Mouse (Mus musculus) C2C12 (cell line): ENCODE measurements around the gene Sf1. TPM values are rescaled to one million over a fixed set of nuclear protein-coding genes. Genes with fewer than 3 reads are reported as not detected.

ENCODE experiments used
- H3K27me3 ChIP-seq: one replicate; pipeline ENCODE4 v1.6.1; 2011; ENCODE audit not compliant: control insufficient read depth, insufficient read depth, insufficient read length
- H3K36me3 ChIP-seq: one replicate; pipeline ENCODE4 v1.6.1; 2011; ENCODE audit not compliant: control insufficient read depth, insufficient read depth
- H3K4me3 ChIP-seq: one replicate; pipeline ENCODE4 v1.5.1; 2011; ENCODE audit warnings: mild to moderate bottlenecking, control low read depth; ENCODE audit not compliant: poor library complexity, insufficient read depth, severe bottlenecking
- H3K79me2 ChIP-seq: one replicate; pipeline ENCODE4 v1.6.1; 2011; ENCODE audit not compliant: control insufficient read depth, insufficient read depth
- H3K79me3 ChIP-seq: one replicate; pipeline ENCODE4 v1.6.1; 2011; ENCODE audit warnings: low read depth, control low read depth
- H3ac ChIP-seq: one replicate; pipeline ENCODE3; 2011; ENCODE audit warnings: low read depth; ENCODE audit not compliant: control insufficient read depth, insufficient read length
- CEBPB ChIP-seq: IDR thresholded peaks from one replicate; pipeline ENCODE4 v1.6.1; 2011; ENCODE audit warnings: low read depth, mild to moderate bottlenecking, control low read depth, moderate library complexity
- CTCF ChIP-seq: IDR thresholded peaks from one replicate; pipeline ENCODE4 v1.5.1; 2011; ENCODE audit not compliant: control insufficient read depth, insufficient read depth, insufficient read length
- FOSL1 ChIP-seq: IDR thresholded peaks from one replicate; pipeline ENCODE4 v1.8.0; 2011; ENCODE audit warnings: mild to moderate bottlenecking, low read length; ENCODE audit not compliant: poor library complexity, insufficient read depth, severe bottlenecking
- MAX ChIP-seq: IDR thresholded peaks from one replicate; pipeline ENCODE4 v1.6.1; 2011; ENCODE audit warnings: mild to moderate bottlenecking, control low read depth
- MYOD1 ChIP-seq: IDR thresholded peaks from one replicate; pipeline ENCODE4 v1.6.1; 2011; ENCODE audit warnings: low read depth; ENCODE audit not compliant: control insufficient read depth, insufficient read length
- MYOG ChIP-seq: IDR thresholded peaks from one replicate; pipeline ENCODE4 v1.6.1; 2011; ENCODE audit not compliant: control insufficient read depth, insufficient read length; ENCODE audit errors: extremely low read depth
- USF1 ChIP-seq: IDR thresholded peaks from one replicate; pipeline ENCODE4 v1.6.1; 2011; ENCODE audit warnings: low read depth, mild to moderate bottlenecking, control low read depth, moderate library complexity
- polyA plus RNA-seq: library from polyadenylated mRNA; unstranded; fragments of >200 nt; fragmentation: generic; extraction: Trizol; gene quantifications from one replicate; pipeline ENCODE4 v1.2.1, GENCODE M21; 2012; ENCODE audit warnings: missing spikeins

Sf1 gene
- polyA plus RNA-seq, 1 experiment, result 138 TPM

DNA sequence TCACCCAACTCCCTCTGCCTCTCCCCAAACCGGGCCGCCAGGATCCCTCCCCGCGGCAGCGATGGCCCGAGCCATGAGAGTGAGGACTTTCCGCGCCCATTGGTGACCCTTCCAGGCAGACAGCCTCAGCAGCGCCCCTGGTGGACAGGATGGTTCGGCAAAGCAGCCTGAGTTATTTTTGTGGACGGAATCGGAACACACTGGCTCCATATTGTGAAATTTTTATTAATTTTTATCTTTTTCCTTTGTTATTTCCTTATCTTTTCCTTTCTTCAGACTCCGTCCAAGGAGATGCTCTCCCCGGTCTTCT lies 12.7 kb downstream of the Sf1 start:
- Histone ChIP-seq H3K36me3 (peaks cover 92% of the 10 kb centered on the region), H3ac (no peak overlapping the region), H3K4me3 (no peak overlapping the region), H3K79me2 (peaks cover 59% of the 10 kb centered on the region), H3K79me3 (peaks cover 20% of the 10 kb centered on the region), H3K27me3 (no peaks in the 10 kb centered on the region)
- TF ChIP-seq CTCF (peak; percentile 20), MYOG (no peak)

DNA sequence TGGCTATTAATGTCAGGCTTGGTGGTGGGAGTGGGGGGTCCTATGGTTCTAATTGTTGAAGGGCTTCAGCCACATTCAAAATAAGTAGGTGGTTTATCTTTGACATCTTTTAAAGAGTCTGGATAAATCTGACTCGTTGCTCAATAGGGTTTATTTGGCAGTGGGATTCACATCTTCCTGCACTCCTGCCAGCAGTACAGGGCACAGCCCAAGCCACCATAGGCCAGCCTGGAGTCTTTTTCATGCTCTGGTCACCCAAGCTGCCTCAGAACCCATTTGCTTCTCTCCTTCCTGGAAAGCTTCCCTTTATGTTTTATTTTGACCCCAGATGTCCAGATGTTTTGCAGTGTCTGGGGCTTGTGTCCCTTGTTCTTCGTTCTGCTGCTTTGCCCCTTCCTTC lies 13.2 kb downstream of the Sf1 start:
- Histone ChIP-seq H3K79me3 (peaks cover 20% of the 10 kb centered on the region), H3K27me3 (no peaks in the 10 kb centered on the region), H3ac (no peak overlapping the region), H3K36me3 (peaks cover 87% of the 10 kb centered on the region), H3K4me3 (no peak overlapping the region), H3K79me2 (peaks cover 57% of the 10 kb centered on the region)
- no peak for TF ChIP-seq MYOD1
- TF ChIP-seq USF1, result no peak
- no peak for TF ChIP-seq CEBPB
- TF ChIP-seq MAX, result no peak
- no peak for TF ChIP-seq FOSL1
- no peak for TF ChIP-seq CTCF
- no peak for TF ChIP-seq MYOG

DNA sequence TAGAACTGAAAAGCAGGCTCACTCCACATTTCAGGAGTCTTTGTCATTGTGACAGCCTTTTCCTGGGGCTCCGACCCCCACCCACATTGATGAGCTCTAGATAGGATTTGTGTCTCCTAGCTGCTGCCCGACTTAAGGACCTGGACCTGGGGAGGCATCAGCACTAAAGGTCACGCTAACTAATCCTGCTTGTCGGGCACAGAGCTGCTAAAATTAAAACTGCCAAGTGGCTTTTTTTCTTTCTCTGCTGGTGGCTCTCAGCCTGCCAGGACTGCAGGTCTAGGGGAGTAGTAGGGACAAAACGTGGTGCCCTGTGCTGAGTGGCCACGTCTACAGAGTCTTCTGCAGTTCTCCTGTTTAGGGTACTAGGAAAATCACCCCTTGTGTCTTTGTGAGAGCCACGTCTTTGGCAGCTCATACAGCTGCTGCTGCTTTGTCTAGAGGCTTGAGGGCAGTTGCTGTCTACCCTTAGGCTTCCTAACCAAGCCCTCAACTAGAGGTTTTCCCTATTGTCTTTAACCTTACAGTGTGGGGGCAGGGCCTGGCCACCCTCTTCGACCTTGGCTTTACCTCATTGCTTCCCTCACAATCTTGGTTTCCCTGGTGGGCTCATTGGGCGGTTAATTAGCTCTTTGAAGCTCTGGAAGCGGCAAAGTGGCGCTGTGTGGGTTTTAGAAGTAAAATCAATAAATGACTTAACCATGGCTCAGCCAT lies 14.0 kb downstream of the Sf1 start:
- Histone ChIP-seq H3K79me3 (peaks cover 20% of the 10 kb centered on the region), H3K79me2 (peaks cover 48% of the 10 kb centered on the region), H3K27me3 (no peaks in the 10 kb centered on the region), H3ac (no peak overlapping the region), H3K4me3 (no peak overlapping the region), H3K36me3 (peaks cover 79% of the 10 kb centered on the region)
- TF ChIP-seq FOSL1 (no peak), CTCF (no peak), MAX (no peak), MYOD1 (no peak)

DNA sequence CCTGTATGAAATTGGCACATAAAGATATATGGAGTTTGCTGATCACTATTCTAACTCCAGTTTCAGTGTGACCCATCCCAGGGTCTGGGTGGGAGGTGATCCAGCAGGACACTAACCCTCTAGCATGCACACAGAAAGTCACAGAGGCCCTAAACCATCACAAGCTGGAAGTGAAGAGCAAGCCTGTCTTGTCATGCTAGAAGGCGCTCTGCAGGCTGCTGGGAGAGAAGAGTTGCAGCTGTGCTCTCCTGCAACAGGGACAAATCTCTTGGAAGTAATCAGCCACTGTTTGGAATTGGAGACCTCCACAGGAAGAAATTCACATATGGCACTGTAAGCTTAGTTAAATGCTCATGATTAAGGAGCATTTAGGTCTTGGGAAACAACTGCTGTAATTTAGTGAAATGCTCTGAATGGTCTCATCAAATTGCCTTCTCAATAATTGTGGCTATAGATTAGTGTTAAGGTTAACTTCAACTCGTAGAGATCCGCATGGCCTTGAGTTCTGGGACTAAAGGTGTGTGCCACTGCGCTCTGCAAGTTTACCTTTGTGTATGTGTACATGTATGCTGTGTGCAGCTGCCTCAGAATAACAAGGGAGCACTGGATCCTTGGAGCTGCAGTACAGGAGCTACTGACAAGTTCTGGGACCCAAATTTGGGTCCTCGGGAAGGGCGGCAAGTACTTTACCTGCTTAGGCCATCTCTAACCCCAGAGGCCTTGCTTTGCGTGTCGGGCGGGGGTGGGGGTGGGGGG lies 17.1 kb downstream of the Sf1 start:
- Histone ChIP-seq H3ac (no peak overlapping the region), H3K36me3 (peaks cover 50% of the 10 kb centered on the region), H3K79me3 (peaks cover 2% of the 10 kb centered on the region), H3K27me3 (no peaks in the 10 kb centered on the region), H3K79me2 (peaks cover 21% of the 10 kb centered on the region), H3K4me3 (no peak overlapping the region)
- TF ChIP-seq CEBPB, result no peak
- TF ChIP-seq MYOG, result no peak

DNA sequence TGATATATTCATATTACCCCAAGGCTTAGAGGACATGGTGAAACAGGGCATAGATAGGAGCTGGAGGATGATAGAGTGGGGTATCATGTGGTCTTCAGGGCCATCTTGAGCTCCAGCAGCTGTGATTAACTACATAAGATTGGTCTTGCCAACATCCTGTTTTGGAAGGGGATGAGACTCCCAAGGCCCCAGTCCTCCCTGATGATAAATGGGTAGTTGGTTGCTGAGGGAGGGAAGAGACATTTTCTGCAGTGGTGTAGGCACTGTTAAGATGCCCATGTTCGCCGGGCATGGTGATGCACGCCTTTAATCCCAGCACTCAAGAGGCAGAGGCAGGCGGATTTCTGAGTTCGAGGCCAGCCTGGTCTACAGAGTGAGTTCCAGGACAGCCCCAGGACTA lies 17.7 kb downstream of the Sf1 start:
- Histone ChIP-seq H3ac (no peak overlapping the region), H3K27me3 (no peaks in the 10 kb centered on the region), H3K36me3 (peaks cover 44% of the 10 kb centered on the region), H3K79me2 (peaks cover 17% of the 10 kb centered on the region), H3K4me3 (no peak overlapping the region), H3K79me3 (peaks cover 2% of the 10 kb centered on the region)
- no peak for TF ChIP-seq CTCF
- TF ChIP-seq FOSL1, result no peak
- no peak for TF ChIP-seq USF1
- no peak for TF ChIP-seq MYOG
- TF ChIP-seq CEBPB, result no peak
- no peak for TF ChIP-seq MYOD1
- TF ChIP-seq MAX, result no peak

DNA sequence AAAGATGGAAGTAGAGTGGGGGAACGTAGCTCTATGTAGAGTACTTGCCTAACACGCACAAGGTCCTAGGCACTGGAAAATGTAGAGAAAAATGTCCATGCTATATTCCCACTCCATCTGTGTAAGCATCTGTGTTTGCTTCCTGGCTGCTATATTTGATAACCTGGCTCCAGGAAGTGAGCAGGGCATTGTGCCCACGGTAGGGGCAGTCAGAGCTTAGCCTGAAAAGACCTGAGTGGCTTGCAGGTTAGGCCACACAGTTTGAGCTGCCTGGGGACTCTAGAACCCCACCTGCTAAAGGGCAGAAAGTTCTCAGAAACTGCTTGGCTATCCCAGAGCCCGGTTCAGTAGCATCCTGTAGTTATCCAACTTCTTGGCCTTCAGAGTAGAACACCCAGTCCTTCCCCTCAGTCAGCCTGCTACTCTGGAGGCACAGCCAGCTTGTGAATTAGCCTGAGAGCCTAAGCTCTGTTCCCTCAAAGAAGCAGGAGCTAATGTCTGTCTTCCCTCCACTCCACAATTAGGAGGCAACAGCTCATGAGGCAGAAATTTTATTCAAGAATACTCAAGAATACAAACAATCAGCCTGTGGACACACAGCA lies 18.9 kb downstream of the Sf1 start:
- no peak overlapping the region for H3ac ChIP-seq
- no peak for TF ChIP-seq USF1
- TF ChIP-seq MYOG, result no peak
- no peak for TF ChIP-seq MYOD1
- no peak for TF ChIP-seq MAX
- TF ChIP-seq FOSL1, result no peak
- no peak for TF ChIP-seq CEBPB
- TF ChIP-seq CTCF, result no peak
- no peak overlapping the region for H3K4me3 ChIP-seq
- H3K36me3 ChIP-seq, result peaks cover 32% of the 10 kb centered on the region
- no peaks in the 10 kb centered on the region for H3K27me3 ChIP-seq
- no peaks in the 10 kb centered on the region for H3K79me3 ChIP-seq
- peaks cover 5% of the 10 kb centered on the region for H3K79me2 ChIP-seq
